Mouse (Mus musculus) forebrain, postnatal 0 days (tissue): ENCODE measurements at regions not wholly inside any gene's neighbourhood (a gene's known extent, or its start where the extent isn't known, plus 50 kb on each side); places are given as distances from the start of the nearest gene placed in this dataset.

Source experiments
- ATAC-seq: fragments of 200-750 bp; cut with Nextera tagmentation; 2 replicates; pipeline ENCODE4 v1.8.0; 2017; ENCODE audit warnings: mild to moderate bottlenecking, moderate library complexity
- DNase-seq: peaks from one replicate; pipeline ENCODE4 v3.0.0-alpha.2; 2015
- H3K27ac ChIP-seq: fragments of 300-500 bp; sonication (generic); 2 replicates; pipeline ENCODE4 v1.5.1; 2014; ENCODE audit warnings: low read depth, mild to moderate bottlenecking, antibody characterized with exemption, low read length, moderate library complexity, mixed read lengths
- H3K27me3 ChIP-seq: fragments of 300-500 bp; sonication (generic); 2 replicates; pipeline ENCODE4 v1.6.1; 2014; ENCODE audit warnings: mild to moderate bottlenecking, low read length, mixed read lengths; ENCODE audit not compliant: insufficient read depth
- H3K36me3 ChIP-seq: fragments of 300-500 bp; sonication (generic); 2 replicates; pipeline ENCODE4 v1.6.1; 2014; ENCODE audit warnings: mild to moderate bottlenecking, moderate library complexity; ENCODE audit not compliant: insufficient read depth
- H3K4me1 ChIP-seq: fragments of 300-500 bp; sonication (generic); 2 replicates; pipeline ENCODE4 v1.6.1; 2014; ENCODE audit warnings: antibody characterized with exemption; ENCODE audit not compliant: insufficient read depth
- H3K4me2 ChIP-seq: fragments of 300-500 bp; sonication (generic); 2 replicates; pipeline ENCODE4 v1.6.1; 2014; ENCODE audit warnings: low read depth, mild to moderate bottlenecking, moderate library complexity
- H3K4me3 ChIP-seq: fragments of 300-500 bp; sonication (generic); 2 replicates; pipeline ENCODE4 v1.5.1; 2014; ENCODE audit warnings: low read depth, low read length, mixed read lengths
- H3K9ac ChIP-seq: fragments of 300-500 bp; sonication (generic); 2 replicates; pipeline ENCODE4 v1.6.1; 2014; ENCODE audit warnings: mild to moderate bottlenecking
- H3K9me3 ChIP-seq: fragments of 300-500 bp; sonication (generic); 2 replicates; pipeline ENCODE4 v1.6.1; 2016; ENCODE audit warnings: low read length
- CTCF ChIP-seq: sonication (generic); IDR thresholded peaks from 2 replicates; pipeline ENCODE4 v1.5.1; 2016; ENCODE audit warnings: antibody characterized with exemption, control low read depth, low read depth
- WGBS: fragments of 180-500 bp; shearing (Covaris S2); extraction: QIAGEN DNeasy Blood & Tissue Kit; methylation state at CpG from one replicate; pipeline ENCODE4 v1.1.7; 2014; 5-methylcytosine and 5-hydroxymethylcytosine counted together

GRCm38 (mm10) chrX:11815864-11816263 lies 344.3 kb downstream of the Bcor start:
- no peak for TF ChIP-seq CTCF
- ATAC-seq: no peak
- Histone ChIP-seq H3K9ac (no peak overlapping the region), H3K4me1 (no peaks in the 10 kb centered on the region), H3K36me3 (no peaks in the 10 kb centered on the region), H3K4me2 (no peak overlapping the region), H3K27me3 (no peaks in the 10 kb centered on the region), H3K27ac (no peak overlapping the region), H3K9me3 (no peaks in the 10 kb centered on the region), H3K4me3 (no peak overlapping the region)
- DNase-seq: no peak
- 79% methylated on average over 4 of the region's 4 CpGs for WGBS

- no peak for DNase-seq
Observed at GRCm38 (mm10) chrX:11818634-11819033, 341.5 kb downstream of the Bcor start.

GRCm38 (mm10) chrX:11821165-11821564 lies 339.0 kb downstream of the Bcor start:
- TF ChIP-seq CTCF: no peak
- Histone ChIP-seq H3K9me3 (no peaks in the 10 kb centered on the region), H3K4me2 (no peak overlapping the region), H3K4me3 (no peak overlapping the region), H3K4me1 (no peaks in the 10 kb centered on the region), H3K36me3 (no peaks in the 10 kb centered on the region), H3K27me3 (no peaks in the 10 kb centered on the region), H3K9ac (no peak overlapping the region), H3K27ac (no peak overlapping the region)
- ATAC-seq (no peak), DNase-seq (no peak)
- WGBS: 71% methylated on average over 2 of the region's 2 CpGs

More at GRCm38 (mm10) chrX:11818634-11819033, 341.5 kb downstream of the Bcor start:
- Histone ChIP-seq H3K9ac (no peak overlapping the region), H3K27me3 (no peaks in the 10 kb centered on the region), H3K27ac (no peak overlapping the region), H3K4me2 (no peak overlapping the region), H3K36me3 (no peaks in the 10 kb centered on the region), H3K9me3 (no peaks in the 10 kb centered on the region), H3K4me1 (no peaks in the 10 kb centered on the region), H3K4me3 (no peak overlapping the region)
- ATAC-seq: no peak
- no peak for TF ChIP-seq CTCF
- WGBS: 96% methylated on average over 3 of the region's 3 CpGs

GRCm38 (mm10) chrX:11821880-11822768 lies 338.0 kb downstream of the Bcor start:
- Histone ChIP-seq H3K4me1 (no peaks in the 10 kb centered on the region), H3K9ac (no peak overlapping the region), H3K36me3 (no peaks in the 10 kb centered on the region), H3K9me3 (no peaks in the 10 kb centered on the region), H3K4me3 (no peak overlapping the region), H3K27ac (no peak overlapping the region), H3K4me2 (no peak overlapping the region), H3K27me3 (no peaks in the 10 kb centered on the region)
- DNase-seq (peak; percentile 66), ATAC-seq (peak; percentile 85)
- TF ChIP-seq CTCF: no peak
- WGBS: 39% methylated on average over 16 of the region's 16 CpGs

- H3K36me3 ChIP-seq: no peaks in the 10 kb centered on the region
- H3K27me3 ChIP-seq: no peaks in the 10 kb centered on the region
- H3K4me2 ChIP-seq: no peak overlapping the region
- no peaks in the 10 kb centered on the region for H3K4me1 ChIP-seq
- DNase-seq: no peak
- TF ChIP-seq CTCF: no peak
- H3K4me3 ChIP-seq: no peak overlapping the region
- H3K9me3 ChIP-seq: no peaks in the 10 kb centered on the region
- ATAC-seq: no peak
- no peak overlapping the region for H3K27ac ChIP-seq
- no peak overlapping the region for H3K9ac ChIP-seq
- WGBS: 83% methylated on average over 1 of the region's 1 CpGs
Observed at GRCm38 (mm10) chrX:11825948-11826347, 334.2 kb downstream of the Bcor start.

- no peaks in the 10 kb centered on the region for H3K36me3 ChIP-seq
- no peaks in the 10 kb centered on the region for H3K4me1 ChIP-seq
- H3K4me2 ChIP-seq: peak overlapping the region; percentile 29
- H3K9me3 ChIP-seq: no peaks in the 10 kb centered on the region
- H3K9ac ChIP-seq: no peak overlapping the region
- ATAC-seq (peak; percentile 38; the same call in 1 of the 2 replicates), DNase-seq (peak; percentile 42)
- H3K27me3 ChIP-seq: no peaks in the 10 kb centered on the region
- WGBS: 37% methylated on average over 20 of the region's 20 CpGs
- H3K27ac ChIP-seq: no peak overlapping the region
- no peak for TF ChIP-seq CTCF
- H3K4me3 ChIP-seq: no peak overlapping the region
Observed at GRCm38 (mm10) chrX:11826737-11827408, 333.3 kb downstream of the Bcor start.

GRCm38 (mm10) chrX:11829411-11830002 lies 330.6 kb downstream of the Bcor start:
- DNase-seq: no peak
- TF ChIP-seq CTCF: no peak
- 74% methylated on average over 12 of the region's 12 CpGs for WGBS
- no peaks in the 10 kb centered on the region for H3K36me3 ChIP-seq
- no peaks in the 10 kb centered on the region for H3K4me1 ChIP-seq
- H3K9ac ChIP-seq: no peak overlapping the region
- no peaks in the 10 kb centered on the region for H3K9me3 ChIP-seq
- H3K4me2 ChIP-seq: no peak overlapping the region
- H3K27me3 ChIP-seq: no peaks in the 10 kb centered on the region
- ATAC-seq: no peak
- no peak overlapping the region for H3K4me3 ChIP-seq
- H3K27ac ChIP-seq: no peak overlapping the region
